Mouse (Mus musculus): ENCODE results near the gene Rbm15b. TPM values are rescaled to one million over a fixed set of nuclear protein-coding genes. Genes with fewer than 3 reads are reported as not detected.

The Rbm15b gene
- total and polyA plus RNA-seq, 2 experiments from 2014 or later: 2.2 to 14.5 TPM

GRCm38 (mm10) chr9:106898901-106899300 lies 11.7 kb upstream of the Rbm15b start:
- WGBS: 77% methylated on average over 1 of the region's 1 CpGs
- ATAC-seq (ENCODE audit: insufficient read depth, low read depth) (no peak), DNase-seq (ENCODE audit: low spot score) (no peak)
- H3K4me1 ChIP-seq (ENCODE audit: control insufficient read depth, insufficient read depth): no peaks in the 10 kb centered on the region
- no peak overlapping the region for H3K9ac ChIP-seq (replicated peaks; ENCODE audit: low read depth, low read length)
- no peak overlapping the region for H3K4me2 ChIP-seq (ENCODE audit: low read depth, low read length)
- no peaks in the 10 kb centered on the region for H3K9me3 ChIP-seq (replicated peaks; ENCODE audit: control insufficient read depth, low read length)
- H3K4me3 ChIP-seq (ENCODE audit: low read depth, low read length): no peak overlapping the region
- no peak overlapping the region for H3K27ac ChIP-seq (ENCODE audit: low read depth)
- H3K27me3 ChIP-seq (ENCODE audit: control insufficient read depth, insufficient read depth, low read length): no peaks in the 10 kb centered on the region
- H3K36me3 ChIP-seq (replicated peaks; ENCODE audit: control insufficient read depth, insufficient read depth, low read length): no peaks in the 10 kb centered on the region
- TF ChIP-seq EP300 (IDR thresholded peaks at IDR 0.05; ENCODE audit: low read depth) (no peak), CTCF (IDR thresholded peaks at IDR 0.05; ENCODE audit: low read depth) (no peak)

GRCm38 (mm10) chr9:106893327-106893726 lies 6.1 kb upstream of the Rbm15b start:
- DNase-seq (ENCODE audit: low spot score): no peak
- Histone ChIP-seq H3K36me3 (replicated peaks; ENCODE audit: control insufficient read depth, insufficient read depth, low read length) (peaks cover 19% of the 10 kb centered on the region), H3K4me2 (ENCODE audit: low read depth, low read length) (no peak overlapping the region), H3K27ac (ENCODE audit: low read depth) (no peak overlapping the region), H3K4me3 (ENCODE audit: low read depth, low read length) (no peak overlapping the region), H3K9ac (replicated peaks; ENCODE audit: low read depth, low read length) (no peak overlapping the region), H3K27me3 (ENCODE audit: control insufficient read depth, insufficient read depth, low read length) (no peaks in the 10 kb centered on the region), H3K4me1 (ENCODE audit: control insufficient read depth, insufficient read depth) (peaks cover 14% of the 10 kb centered on the region), H3K9me3 (replicated peaks; ENCODE audit: control insufficient read depth, low read length) (no peaks in the 10 kb centered on the region)
- no peak for TF ChIP-seq CTCF (IDR thresholded peaks at IDR 0.05; ENCODE audit: low read depth)
- TF ChIP-seq EP300 (IDR thresholded peaks at IDR 0.05; ENCODE audit: low read depth): no peak
- 70% methylated on average over 3 of the region's 3 CpGs for WGBS
- ATAC-seq (ENCODE audit: insufficient read depth, low read depth): no peak

GRCm38 (mm10) chr9:106892552-106892875 lies 5.3 kb upstream of the Rbm15b start:
- under 1% methylated on average over 9 of the region's 9 CpGs for WGBS
- Histone ChIP-seq H3K9me3 (replicated peaks; ENCODE audit: control insufficient read depth, low read length) (no peaks in the 10 kb centered on the region), H3K4me2 (ENCODE audit: low read depth, low read length) (peak overlapping the region; percentile 88), H3K4me1 (ENCODE audit: control insufficient read depth, insufficient read depth) (peaks cover 14% of the 10 kb centered on the region), H3K27ac (ENCODE audit: low read depth) (peak overlapping the region; percentile 92), H3K4me3 (ENCODE audit: low read depth, low read length) (peak overlapping the region; percentile 91), H3K9ac (replicated peaks; ENCODE audit: low read depth, low read length) (peak overlapping the region; percentile 54), H3K36me3 (replicated peaks; ENCODE audit: control insufficient read depth, insufficient read depth, low read length) (peaks cover 22% of the 10 kb centered on the region), H3K27me3 (ENCODE audit: control insufficient read depth, insufficient read depth, low read length) (no peaks in the 10 kb centered on the region)
- TF ChIP-seq EP300 (IDR thresholded peaks at IDR 0.05; ENCODE audit: low read depth) (no peak), CTCF (IDR thresholded peaks at IDR 0.05; ENCODE audit: low read depth) (no peak)
- ATAC-seq (ENCODE audit: insufficient read depth, low read depth) (no peak), DNase-seq (ENCODE audit: low spot score) (no peak)

- DNase-seq (ENCODE audit: low spot score) (peak; percentile 99), ATAC-seq (ENCODE audit: insufficient read depth, low read depth) (peak; percentile 97)
- under 1% methylated on average over 59 of the region's 59 CpGs for WGBS
- no peak for TF ChIP-seq EP300 (IDR thresholded peaks at IDR 0.05; ENCODE audit: low read depth)
- TF ChIP-seq CTCF (IDR thresholded peaks at IDR 0.05; ENCODE audit: low read depth): peak; percentile 22; the same call in 1 of the 2 replicates
- Histone ChIP-seq H3K9ac (replicated peaks; ENCODE audit: low read depth, low read length) (peak within 1 kb of the TSS; percentile 79), H3K27me3 (ENCODE audit: control insufficient read depth, insufficient read depth, low read length) (no peaks in the 10 kb centered on the region), H3K4me2 (ENCODE audit: low read depth, low read length) (peak within 1 kb of the TSS; percentile 92), H3K36me3 (replicated peaks; ENCODE audit: control insufficient read depth, insufficient read depth, low read length) (peaks cover 22% of the 10 kb centered on the region), H3K27ac (ENCODE audit: low read depth) (peak within 1 kb of the TSS; percentile 92), H3K4me3 (ENCODE audit: low read depth, low read length) (peak within 1 kb of the TSS; percentile 91), H3K9me3 (replicated peaks; ENCODE audit: control insufficient read depth, low read length) (no peaks in the 10 kb centered on the region), H3K4me1 (ENCODE audit: control insufficient read depth, insufficient read depth) (peaks cover 14% of the 10 kb centered on the region)
These were observed 4.8 kb upstream of the Rbm15b start, which contains the start of gene Manf for GRCm38 (mm10) chr9:106891829-106892551. TSS of gene Manf (minus strand) at chr9:106891979.

- peak overlapping the region; percentile 79 for H3K9ac ChIP-seq (replicated peaks; ENCODE audit: low read depth, low read length)
- H3K9me3 ChIP-seq (replicated peaks; ENCODE audit: control insufficient read depth, low read length): no peaks in the 10 kb centered on the region
- WGBS: under 1% methylated on average over 17 of the region's 17 CpGs
- H3K4me1 ChIP-seq (ENCODE audit: control insufficient read depth, insufficient read depth): peaks cover 14% of the 10 kb centered on the region
- peaks cover 22% of the 10 kb centered on the region for H3K36me3 ChIP-seq (replicated peaks; ENCODE audit: control insufficient read depth, insufficient read depth, low read length)
- TF ChIP-seq EP300 (IDR thresholded peaks at IDR 0.05; ENCODE audit: low read depth) (no peak), CTCF (IDR thresholded peaks at IDR 0.05; ENCODE audit: low read depth) (no peak)
- peak overlapping the region; percentile 92 for H3K27ac ChIP-seq (ENCODE audit: low read depth)
- no peaks in the 10 kb centered on the region for H3K27me3 ChIP-seq (ENCODE audit: control insufficient read depth, insufficient read depth, low read length)
- DNase-seq (ENCODE audit: low spot score): peak; percentile 21
- H3K4me2 ChIP-seq (ENCODE audit: low read depth, low read length): peak overlapping the region; percentile 92
- H3K4me3 ChIP-seq (ENCODE audit: low read depth, low read length): peak overlapping the region; percentile 91
- ATAC-seq (ENCODE audit: insufficient read depth, low read depth): no peak; the same call in 1 of the 2 replicates
These were observed 4.1 kb upstream of the Rbm15b start for GRCm38 (mm10) chr9:106891341-106891741.
